Mouse (Mus musculus): ENCODE measurements around the gene Tstd3.
A peak's percentile ranks its signal among the peaks of the same experiment; 100 is the strongest.

The Tstd3 gene

GRCm38 (mm10) chr4:21766863-21767304, at the start of gene Tstd3, which contains the start of gene Usp45:
TSS of gene Tstd3 (minus strand) at chr4:21767212.
TSS of gene Usp45 (plus strand) at chr4:21767156.
- peak; percentile 80 for DNase-seq (ENCODE audit: low spot score)

GRCm38 (mm10) chr4:21814029-21814428, 47.0 kb upstream of the Tstd3 start:
- no peak for DNase-seq (ENCODE audit: low spot score)

GRCm38 (mm10) chr4:21812635-21813034, 45.6 kb upstream of the Tstd3 start:
- DNase-seq (ENCODE audit: low spot score), result no peak

- DNase-seq (ENCODE audit: low spot score), result no peak
Measured at GRCm38 (mm10) chr4:21810608-21811007, 43.6 kb upstream of the Tstd3 start.

- DNase-seq (ENCODE audit: low spot score), result no peak
Measured at GRCm38 (mm10) chr4:21807204-21807603, 40.2 kb upstream of the Tstd3 start.

GRCm38 (mm10) chr4:21801620-21802019, 34.6 kb upstream of the Tstd3 start:
- DNase-seq (ENCODE audit: low spot score), result no peak

GRCm38 (mm10) chr4:21801013-21801412, 34.0 kb upstream of the Tstd3 start:
- no peak for DNase-seq (ENCODE audit: low spot score)

- DNase-seq (ENCODE audit: low spot score), result no peak
Measured at GRCm38 (mm10) chr4:21793631-21794030, 26.6 kb upstream of the Tstd3 start.

- DNase-seq (ENCODE audit: low spot score), result no peak
Measured at GRCm38 (mm10) chr4:21789836-21790235, 22.8 kb upstream of the Tstd3 start.

GRCm38 (mm10) chr4:21788903-21789302, 21.9 kb upstream of the Tstd3 start:
- no peak for DNase-seq (ENCODE audit: low spot score)

- no peak for DNase-seq (ENCODE audit: low spot score)
Measured at GRCm38 (mm10) chr4:21786268-21786667, 19.3 kb upstream of the Tstd3 start.

GRCm38 (mm10) chr4:21780816-21781726, 14.1 kb upstream of the Tstd3 start:
- no peak for DNase-seq (ENCODE audit: low spot score)

GRCm38 (mm10) chr4:21776946-21777265, 9.9 kb upstream of the Tstd3 start:
- no peak for DNase-seq (ENCODE audit: low spot score)

GRCm38 (mm10) chr4:21776091-21776945, 9.3 kb upstream of the Tstd3 start:
- DNase-seq (ENCODE audit: low spot score), result peak; percentile 98

- DNase-seq (ENCODE audit: low spot score), result no peak
Measured at GRCm38 (mm10) chr4:21772306-21772705, 5.3 kb upstream of the Tstd3 start.

- no peak for DNase-seq (ENCODE audit: low spot score)
Measured at GRCm38 (mm10) chr4:21771064-21771463, 4.1 kb upstream of the Tstd3 start.

- DNase-seq (ENCODE audit: low spot score), result no peak
Measured at GRCm38 (mm10) chr4:21766171-21766862, 695 bp downstream of the Tstd3 start.

GRCm38 (mm10) chr4:21763827-21764226, 3.2 kb downstream of the Tstd3 start:
- no peak for DNase-seq (ENCODE audit: low spot score)

- no peak for DNase-seq (ENCODE audit: low spot score)
Measured at GRCm38 (mm10) chr4:21761416-21762160, 5.4 kb downstream of the Tstd3 start.

GRCm38 (mm10) chr4:21758860-21759259, 8.2 kb downstream of the Tstd3 start:
- DNase-seq (ENCODE audit: low spot score), result no peak

- DNase-seq (ENCODE audit: low spot score), result no peak
Measured at GRCm38 (mm10) chr4:21755123-21755789, 11.8 kb downstream of the Tstd3 start.
